Mouse (Mus musculus): ENCODE measurements around the gene Dkc1. TPM values are rescaled to one million over a fixed set of nuclear protein-coding genes. Genes with fewer than 3 reads are reported as not detected.

Dkc1 gene
- 10 to 100 TPM; 48.0 to 52.3 TPM for total RNA-seq (2021)
- long read RNA-seq, experiment 1, transcript Dkc1-201 (15 exons, 2,804 nt) = major isoform, 22 of 48 reads
- long read RNA-seq, experiment 1, partial matches to known transcripts = 15 of 48 reads
- long read RNA-seq, experiment 1, other reads (novel, unspliced or antisense) = 11 of 48 reads
- long read RNA-seq, experiment 2, transcript Dkc1-201 (15 exons, 2,804 nt) = major isoform, 33 of 48 reads
- long read RNA-seq, experiment 2, partial matches to known transcripts = 3 of 48 reads
- long read RNA-seq, experiment 2, other reads (novel, unspliced or antisense) = 12 of 48 reads

GRCm38 (mm10) chrX:75095369-75096162 is at the start of gene Dkc1:
TSS of gene Dkc1 (plus strand) at chrX:75095854.
- peak; percentile 92 for DNase-seq

GRCm38 (mm10) chrX:75045931-75046330 is 49.7 kb upstream of the Dkc1 start:
- DNase-seq = no peak

- DNase-seq = peak; percentile 40
These were observed 48.6 kb upstream of the Dkc1 start for GRCm38 (mm10) chrX:75046921-75047635.

- DNase-seq = no peak
These were observed 39.4 kb upstream of the Dkc1 start for GRCm38 (mm10) chrX:75056120-75056775.

- DNase-seq = peak; percentile 5
These were observed 13.3 kb upstream of the Dkc1 start for GRCm38 (mm10) chrX:75082351-75082750.

- DNase-seq = peak; percentile 12
These were observed 11.5 kb upstream of the Dkc1 start for GRCm38 (mm10) chrX:75083982-75084773.

GRCm38 (mm10) chrX:75084774-75085508 is 10.7 kb upstream of the Dkc1 start, which contains the start of gene Gab3:
TSS of gene Gab3 (minus strand) at chrX:75085458.
- peak; percentile 61 for DNase-seq

GRCm38 (mm10) chrX:75085654-75086053 is 10.0 kb upstream of the Dkc1 start:
- no peak for DNase-seq

- DNase-seq = peak; percentile 25
These were observed 613 bp downstream of the Dkc1 start for GRCm38 (mm10) chrX:75096163-75096770.

GRCm38 (mm10) chrX:75098799-75099198 is 3.1 kb downstream of the Dkc1 start:
- no peak for DNase-seq

GRCm38 (mm10) chrX:75102293-75102692 is 6.6 kb downstream of the Dkc1 start:
- no peak for DNase-seq

- no peak for DNase-seq
These were observed 19.9 kb downstream of the Dkc1 start for GRCm38 (mm10) chrX:75115550-75115949.

- no peak for DNase-seq
These were observed 30.0 kb downstream of the Dkc1 start for GRCm38 (mm10) chrX:75125606-75126005.

GRCm38 (mm10) chrX:75126893-75127292 is 31.2 kb downstream of the Dkc1 start:
- DNase-seq = no peak

GRCm38 (mm10) chrX:75128333-75128980 is 32.8 kb downstream of the Dkc1 start:
- peak; percentile 4 for DNase-seq

GRCm38 (mm10) chrX:75129474-75129873 is 33.8 kb downstream of the Dkc1 start:
- no peak for DNase-seq

- DNase-seq = peak; percentile 86
These were observed 35.0 kb downstream of the Dkc1 start, which contains the start of gene Mpp1 for GRCm38 (mm10) chrX:75130467-75131160. TSS of gene Mpp1 (minus strand) at chrX:75131016.

GRCm38 (mm10) chrX:75136938-75137337 is 41.3 kb downstream of the Dkc1 start:
- DNase-seq = no peak

GRCm38 (mm10) chrX:75137729-75138128 is 42.1 kb downstream of the Dkc1 start:
- DNase-seq = no peak
